Mouse (Mus musculus): ENCODE measurements around the gene 2210011C24Rik.
A peak's percentile ranks its signal among the peaks of the same experiment; 100 is the strongest.
"Not testable (repeated sequence)": the region's sequence is repeated elsewhere in the genome, so short reads cannot be mapped to it uniquely, and the experiment has no call there.

The 2210011C24Rik gene

GRCm38 (mm10) chr8:83995973-83996372 lies 16.0 kb downstream of the 2210011C24Rik start:
- DNase-seq (ENCODE audit: low read depth, low spot score), result no peak

GRCm38 (mm10) chr8:83994030-83994429 lies 17.9 kb downstream of the 2210011C24Rik start:
- DNase-seq (ENCODE audit: low read depth, low spot score), result no peak

- DNase-seq (ENCODE audit: low read depth, low spot score), result no peak
These were observed 19.5 kb downstream of the 2210011C24Rik start for GRCm38 (mm10) chr8:83992488-83992887.

GRCm38 (mm10) chr8:83990170-83990569 lies 21.8 kb downstream of the 2210011C24Rik start:
- no peak for DNase-seq (ENCODE audit: low read depth, low spot score)

GRCm38 (mm10) chr8:83989243-83989642 lies 22.7 kb downstream of the 2210011C24Rik start:
- no peak for DNase-seq (ENCODE audit: low read depth, low spot score)

- not testable (repeated sequence) for DNase-seq (ENCODE audit: low read depth, low spot score)
These were observed 28.7 kb downstream of the 2210011C24Rik start for GRCm38 (mm10) chr8:83983222-83983621.

GRCm38 (mm10) chr8:83982449-83982848 lies 29.5 kb downstream of the 2210011C24Rik start:
- DNase-seq (ENCODE audit: low read depth, low spot score), result no peak

- DNase-seq (ENCODE audit: low read depth, low spot score), result no peak
These were observed 30.4 kb downstream of the 2210011C24Rik start for GRCm38 (mm10) chr8:83981533-83981932.

GRCm38 (mm10) chr8:83980845-83981244 lies 31.1 kb downstream of the 2210011C24Rik start:
- no peak for DNase-seq (ENCODE audit: low read depth, low spot score)

- no peak for DNase-seq (ENCODE audit: low read depth, low spot score)
These were observed 31.7 kb downstream of the 2210011C24Rik start for GRCm38 (mm10) chr8:83980250-83980649.

GRCm38 (mm10) chr8:83978200-83978599 lies 33.8 kb downstream of the 2210011C24Rik start:
- no peak for DNase-seq (ENCODE audit: low read depth, low spot score)

GRCm38 (mm10) chr8:83977646-83978045 lies 34.3 kb downstream of the 2210011C24Rik start:
- no peak for DNase-seq (ENCODE audit: low read depth, low spot score)

- no peak for DNase-seq (ENCODE audit: low read depth, low spot score)
These were observed 35.1 kb downstream of the 2210011C24Rik start for GRCm38 (mm10) chr8:83976779-83977350.

- no peak for DNase-seq (ENCODE audit: low read depth, low spot score)
These were observed 35.8 kb downstream of the 2210011C24Rik start for GRCm38 (mm10) chr8:83976101-83976630.

GRCm38 (mm10) chr8:83974521-83974920 lies 37.5 kb downstream of the 2210011C24Rik start:
- no peak for DNase-seq (ENCODE audit: low read depth, low spot score)

- DNase-seq (ENCODE audit: low read depth, low spot score), result no peak
These were observed 38.6 kb downstream of the 2210011C24Rik start for GRCm38 (mm10) chr8:83973161-83974031.

- DNase-seq (ENCODE audit: low read depth, low spot score), result peak; percentile 99
These were observed 39.5 kb downstream of the 2210011C24Rik start, which contains the start of gene Prkaca for GRCm38 (mm10) chr8:83972150-83973120. Gene Prkaca (plus strand): TSS chr8:83972993.

- no peak for DNase-seq (ENCODE audit: low read depth, low spot score)
These were observed 40.3 kb downstream of the 2210011C24Rik start for GRCm38 (mm10) chr8:83971661-83972060.

- DNase-seq (ENCODE audit: low read depth, low spot score), result no peak
These were observed 40.9 kb downstream of the 2210011C24Rik start for GRCm38 (mm10) chr8:83971121-83971520.

GRCm38 (mm10) chr8:83967701-83968100 lies 44.3 kb downstream of the 2210011C24Rik start:
- no peak for DNase-seq (ENCODE audit: low read depth, low spot score)

GRCm38 (mm10) chr8:83964015-83964765 lies 47.8 kb downstream of the 2210011C24Rik start:
- DNase-seq (ENCODE audit: low read depth, low spot score), result no peak

All from mesoderm, embryonic 11.5 days (tissue).